Mouse (Mus musculus) heart, adult 2 months (tissue): Measurements from ENCODE around the gene Slc25a12.

Source experiments
- CTCF ChIP-seq: fragments of 200-600 bp; IDR thresholded peaks from 2 replicates; pipeline ENCODE4 v1.8.1; 2022; ENCODE audit warnings: antibody characterized with exemption, mild to moderate bottlenecking, moderate library complexity
- EP300 ChIP-seq: fragments of 200-500 bp; IDR thresholded peaks from 2 replicates; pipeline ENCODE4 v1.6.1; 2011; ENCODE audit warnings: low read depth, low read length, control low read depth; ENCODE audit not compliant: insufficient read depth
- POLR2A ChIP-seq: fragments of 200-500 bp; IDR thresholded peaks from 2 replicates; pipeline ENCODE4 v1.6.1; 2011; ENCODE audit warnings: mild to moderate bottlenecking, low read depth, low read length, control low read depth; ENCODE audit not compliant: insufficient read depth

DNA sequence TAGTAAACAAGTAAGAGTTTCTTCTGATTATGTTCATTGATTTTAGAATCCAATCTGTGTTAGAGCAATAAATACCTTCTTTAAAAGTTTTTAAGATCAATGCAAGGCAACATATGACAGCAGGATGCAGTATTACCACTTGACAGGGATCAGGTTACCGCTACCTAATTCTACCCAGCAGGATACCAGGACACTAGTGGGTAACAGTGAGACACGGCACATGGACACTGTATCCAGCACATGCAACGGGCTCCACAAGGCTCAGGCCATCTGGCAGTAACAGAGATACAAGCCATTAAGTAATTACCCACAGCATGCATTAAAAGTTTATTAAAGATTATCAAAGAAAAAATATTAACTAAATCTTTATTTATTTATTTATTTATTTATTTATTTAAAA is 37.8 kb downstream of the Slc25a12 start:
- TF ChIP-seq CTCF (no peak), POLR2A (no peak), EP300 (no peak)
